Mouse (Mus musculus) kidney, adult 8-10 months (tissue): ENCODE results near the gene Gopc.
A peak's percentile ranks its signal among the peaks of the same experiment; 100 is the strongest.

ENCODE experiments used
- DNase-seq, 2 experiments: peaks; one replicate each; pipeline ENCODE4 v3.0.0; 2022

Gopc gene

GRCm38 (mm10) chr10:52381845-52382591 lies at the start of gene Gopc:
Gopc (minus strand) TSS chr10:52382124.
- peak; percentile 97 to 98 for DNase-seq

GRCm38 (mm10) chr10:52430953-52431352 lies 49.0 kb upstream of the Gopc start:
- no peak for DNase-seq

- DNase-seq: no peak
Measured at GRCm38 (mm10) chr10:52427634-52428415, 45.9 kb upstream of the Gopc start.

- no peak for DNase-seq
Measured at GRCm38 (mm10) chr10:52426314-52426980, 44.5 kb upstream of the Gopc start.

GRCm38 (mm10) chr10:52423097-52423496 lies 41.2 kb upstream of the Gopc start:
- DNase-seq: peak in 1 of 2 experiments; percentile 52

- DNase-seq: peak; percentile 66 to 80
Measured at GRCm38 (mm10) chr10:52421716-52422115, 39.8 kb upstream of the Gopc start.

GRCm38 (mm10) chr10:52420526-52420925 lies 38.6 kb upstream of the Gopc start:
- no peak for DNase-seq

GRCm38 (mm10) chr10:52419402-52419801 lies 37.5 kb upstream of the Gopc start:
- no peak for DNase-seq

- DNase-seq: no peak
Measured at GRCm38 (mm10) chr10:52418931-52419330, 37.0 kb upstream of the Gopc start.

- DNase-seq: peak in 1 of 2 experiments; percentile 50
Measured at GRCm38 (mm10) chr10:52417998-52418860, 36.3 kb upstream of the Gopc start.

GRCm38 (mm10) chr10:52417299-52417997 lies 35.5 kb upstream of the Gopc start, which contains the start of gene Nus1:
Nus1 (plus strand) TSS chr10:52417547.
- DNase-seq: peak; percentile 96

- DNase-seq: no peak
Measured at GRCm38 (mm10) chr10:52416458-52416857, 34.5 kb upstream of the Gopc start.

- DNase-seq: no peak
Measured at GRCm38 (mm10) chr10:52415020-52415419, 33.1 kb upstream of the Gopc start.

GRCm38 (mm10) chr10:52407526-52407925 lies 25.6 kb upstream of the Gopc start:
- peak; percentile 45 to 67 for DNase-seq

GRCm38 (mm10) chr10:52405160-52405559 lies 23.2 kb upstream of the Gopc start:
- peak in 1 of 2 experiments; percentile 1 for DNase-seq

- no peak for DNase-seq
Measured at GRCm38 (mm10) chr10:52399722-52400121, 17.8 kb upstream of the Gopc start.

GRCm38 (mm10) chr10:52398715-52399114 lies 16.8 kb upstream of the Gopc start:
- DNase-seq: no peak

- peak; percentile 56 to 84 for DNase-seq
Measured at GRCm38 (mm10) chr10:52396647-52397046, 14.7 kb upstream of the Gopc start.

- no peak for DNase-seq
Measured at GRCm38 (mm10) chr10:52391208-52391607, 9.3 kb upstream of the Gopc start.

- no peak for DNase-seq
Measured at GRCm38 (mm10) chr10:52389438-52389837, 7.5 kb upstream of the Gopc start.

- DNase-seq: no peak
Measured at GRCm38 (mm10) chr10:52388922-52389430, 7.1 kb upstream of the Gopc start, which contains the start of gene Nepn. Nepn (plus strand) TSS chr10:52388972.
